Mouse (Mus musculus): ENCODE results near the gene Smyd3.
"Not testable (repeated sequence)": the region's sequence is repeated elsewhere in the genome, so short reads cannot be mapped to it uniquely, and the experiment has no call there.

Smyd3 gene

DNA sequence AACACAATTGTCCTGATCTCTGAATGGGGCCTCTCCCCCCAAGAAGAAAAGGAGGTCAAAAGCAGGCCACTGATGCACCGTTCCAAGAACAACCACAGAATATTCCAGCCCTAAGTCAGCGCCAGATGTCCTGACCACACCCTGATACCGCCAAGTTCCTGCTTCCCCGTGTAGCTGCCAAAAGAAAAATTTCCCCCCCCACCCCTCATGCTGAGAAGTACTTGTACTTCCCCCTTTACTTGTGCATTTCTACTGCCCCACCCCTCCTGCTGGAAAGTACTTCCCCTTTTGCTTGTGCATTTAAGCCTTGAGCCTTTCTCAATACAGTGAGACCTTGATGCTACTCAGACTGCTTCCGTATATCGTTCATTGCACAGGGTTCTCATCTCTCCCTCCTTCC, 227.7 kb downstream of the Smyd3 start:
- DNase-seq (ENCODE audit: low spot score in 2 of 2): not testable (repeated sequence)

DNA sequence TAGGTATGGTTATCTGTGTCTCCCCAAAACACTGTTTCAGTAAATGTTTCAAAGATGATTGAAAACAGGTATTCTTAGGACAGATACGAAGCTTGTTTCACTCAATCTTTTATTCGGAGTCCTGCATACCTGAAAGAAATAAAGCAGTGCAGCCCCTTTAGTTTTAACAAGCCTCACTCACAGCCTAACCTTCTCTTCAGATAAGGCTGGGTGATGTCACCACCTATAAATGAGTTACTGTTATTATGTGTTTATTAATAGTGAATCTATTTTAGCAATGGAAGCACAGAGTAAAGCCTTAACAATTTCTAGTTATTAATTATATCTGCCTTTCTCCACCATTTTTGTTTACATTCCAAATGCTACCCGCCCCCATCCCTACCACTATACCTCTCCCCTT, 228.1 kb downstream of the Smyd3 start:
- no peak for DNase-seq (ENCODE audit: low spot score in 2 of 2)

DNA sequence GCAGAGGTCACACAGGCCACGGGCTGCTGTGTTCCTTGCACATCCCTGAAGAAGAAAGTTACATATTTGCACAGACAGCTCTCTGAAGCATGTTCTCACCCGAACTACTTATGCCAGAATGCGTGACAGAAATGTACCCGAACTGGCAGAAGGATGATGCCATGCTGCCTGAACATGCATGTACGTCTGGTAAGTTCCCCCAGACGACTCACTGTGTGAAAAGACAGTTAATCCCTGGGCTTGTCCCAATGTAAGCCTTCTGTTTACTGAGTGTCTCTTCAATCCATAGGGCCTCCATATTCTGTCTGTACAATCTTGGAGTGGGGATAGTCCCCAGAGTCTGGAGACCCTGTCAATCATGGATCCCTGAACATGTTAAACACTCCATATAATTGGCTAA, 231.1 kb downstream of the Smyd3 start:
- DNase-seq (ENCODE audit: low spot score in 2 of 2): no peak

DNA sequence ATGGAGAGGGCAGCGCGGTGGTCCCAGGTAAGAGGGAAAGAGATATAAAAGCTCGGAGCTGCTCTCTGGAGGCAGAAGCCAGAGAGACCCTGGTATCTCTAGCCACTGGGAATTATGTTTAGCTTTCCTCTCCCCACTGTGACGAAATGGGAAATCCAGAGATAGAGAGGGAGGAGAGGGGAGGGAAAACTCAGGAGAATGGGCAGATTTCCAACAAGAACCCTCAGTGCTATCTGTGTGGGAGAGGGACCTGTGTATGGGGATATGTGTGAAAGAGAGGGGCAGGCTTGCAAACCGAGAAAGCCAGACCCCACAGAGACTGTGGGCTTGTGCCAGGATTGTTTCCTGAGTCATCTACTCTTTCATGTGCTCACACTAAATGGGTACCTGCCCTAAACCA, 235.0 kb downstream of the Smyd3 start:
- DNase-seq (ENCODE audit: low spot score in 2 of 2): no peak

DNA sequence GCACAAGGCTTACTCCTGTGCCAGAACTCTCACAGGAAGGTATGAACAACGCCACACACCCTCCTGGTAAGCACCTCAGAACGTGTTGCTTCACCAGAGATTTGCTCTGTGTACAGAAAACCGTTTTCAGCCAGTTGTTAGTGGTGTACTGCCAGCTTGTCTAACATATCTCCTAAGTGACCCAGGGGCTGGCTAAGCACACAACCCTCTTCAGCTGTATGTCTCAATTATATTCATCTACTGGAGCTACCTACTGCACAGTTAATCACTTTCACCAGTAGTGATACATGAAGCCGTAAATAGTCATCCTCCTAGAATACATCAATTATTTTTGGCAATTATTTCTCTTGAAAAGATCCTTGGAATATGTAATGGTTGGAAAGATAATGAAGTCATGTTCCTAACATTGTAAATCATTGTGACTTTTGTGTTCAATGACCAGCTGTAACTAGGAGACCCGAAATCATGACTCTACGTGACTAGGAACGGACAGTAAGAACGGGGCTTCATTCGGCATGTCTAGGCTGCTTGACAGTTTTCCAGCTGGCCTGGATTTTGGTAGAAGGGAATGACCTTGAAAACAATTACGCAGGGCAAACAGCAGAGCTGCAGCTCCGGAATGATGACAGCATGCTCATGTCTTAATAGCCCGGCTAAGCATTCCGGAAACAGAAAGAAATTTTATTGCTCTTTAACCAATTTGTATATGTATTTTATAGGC, 236.3 kb downstream of the Smyd3 start:
- no peak for DNase-seq (ENCODE audit: low spot score in 2 of 2)

DNA sequence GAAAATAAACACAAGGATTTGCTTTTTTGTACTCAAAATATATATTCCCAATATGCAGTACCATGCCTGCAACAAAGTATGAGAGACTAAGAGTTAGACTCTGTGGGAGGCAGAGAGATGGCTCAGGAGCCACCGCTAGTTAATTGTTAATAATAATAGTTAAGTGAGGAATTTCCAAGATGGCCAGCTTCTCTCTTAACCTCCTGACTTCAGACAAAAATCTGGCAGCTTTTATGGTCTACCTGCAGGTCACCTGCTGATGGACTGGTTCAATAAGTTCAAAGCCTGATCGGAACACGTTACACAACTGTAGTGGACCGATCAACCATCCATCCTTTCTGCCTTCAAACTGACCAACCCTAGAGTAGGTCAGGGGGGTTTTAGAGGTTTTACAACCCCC, 238.7 kb downstream of the Smyd3 start:
- DNase-seq (ENCODE audit: low spot score in 2 of 2): no peak

DNA sequence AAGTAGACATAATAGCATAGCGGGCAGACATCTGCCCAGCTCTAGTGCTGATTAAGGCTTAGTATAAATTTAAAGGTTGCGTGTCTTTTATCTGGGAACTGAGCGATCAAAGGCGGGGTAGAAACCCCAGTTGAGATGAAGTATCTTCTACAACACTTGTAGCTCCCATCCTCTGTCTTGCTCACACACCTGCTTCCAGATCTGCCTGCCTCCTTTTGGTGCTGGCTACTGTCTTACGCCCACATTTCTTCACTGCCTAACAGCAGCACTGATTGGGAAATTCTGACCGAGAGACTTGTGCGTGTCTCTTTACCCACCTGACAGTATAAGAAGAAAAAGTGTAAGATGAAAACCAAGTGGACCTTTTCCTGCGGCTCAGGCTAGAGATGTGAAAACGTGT, 240.5 kb downstream of the Smyd3 start:
- no peak for DNase-seq (ENCODE audit: low spot score in 2 of 2)

DNA sequence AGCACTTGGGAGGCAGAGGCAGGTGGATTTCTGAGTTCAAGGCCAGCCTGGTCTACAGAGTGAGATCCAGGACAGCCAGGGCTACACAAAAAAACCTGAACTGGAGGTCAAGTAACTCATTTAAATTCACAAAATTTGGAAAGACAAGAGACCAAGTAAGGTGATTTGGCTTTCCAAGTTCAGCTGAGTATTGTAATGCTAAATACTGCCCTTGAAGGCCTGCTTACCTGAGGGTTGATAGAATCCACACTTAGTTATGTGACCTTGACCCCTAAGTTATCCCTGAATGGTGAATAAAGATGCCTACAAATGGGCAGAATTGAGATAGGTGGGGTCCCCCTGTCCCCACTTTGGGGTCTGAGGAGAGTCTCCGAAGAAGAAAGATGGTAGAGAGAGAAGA, 241.0 kb downstream of the Smyd3 start:
- no peak for DNase-seq (ENCODE audit: low spot score in 2 of 2)

DNA sequence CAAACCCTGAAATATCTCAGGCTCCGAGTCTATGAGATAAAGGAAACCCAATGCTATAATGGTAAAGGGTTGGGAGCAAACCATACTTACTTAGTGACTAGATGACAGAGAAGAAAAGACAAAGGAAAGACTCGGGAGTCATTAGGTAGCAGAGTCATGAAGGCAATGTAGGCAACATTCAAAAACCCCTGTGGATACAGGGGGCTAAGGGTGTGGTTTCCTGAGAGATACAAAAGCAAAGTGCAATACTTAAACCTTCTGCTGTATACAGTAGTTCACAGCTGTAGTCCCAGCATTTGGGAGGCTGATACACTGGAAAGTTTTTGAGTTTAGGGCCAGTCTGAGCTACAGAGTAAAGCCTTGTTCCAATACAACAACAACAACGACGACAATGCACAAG, 244.9 kb downstream of the Smyd3 start:
- DNase-seq (ENCODE audit: low spot score in 2 of 2): no peak

DNA sequence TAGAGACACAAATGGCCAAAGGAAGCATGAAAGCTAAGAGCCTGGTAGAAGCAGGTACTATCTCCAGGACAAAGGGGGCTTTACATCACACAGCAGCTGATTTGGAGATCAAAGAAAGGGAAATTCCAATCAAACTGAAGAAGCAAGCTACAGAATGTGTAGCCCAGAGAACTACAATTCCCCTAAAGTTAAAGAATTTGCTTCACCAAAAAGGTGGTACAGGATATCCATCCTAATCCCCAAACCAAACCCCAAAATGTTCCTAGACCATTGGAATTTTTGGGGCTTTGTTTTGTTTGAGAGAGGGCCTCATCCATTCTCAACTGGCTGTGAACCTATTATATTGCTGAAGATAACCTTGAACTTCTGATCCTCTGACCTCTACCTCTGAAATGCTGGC, 245.5 kb downstream of the Smyd3 start:
- DNase-seq (ENCODE audit: low spot score in 2 of 2): no peak

DNA sequence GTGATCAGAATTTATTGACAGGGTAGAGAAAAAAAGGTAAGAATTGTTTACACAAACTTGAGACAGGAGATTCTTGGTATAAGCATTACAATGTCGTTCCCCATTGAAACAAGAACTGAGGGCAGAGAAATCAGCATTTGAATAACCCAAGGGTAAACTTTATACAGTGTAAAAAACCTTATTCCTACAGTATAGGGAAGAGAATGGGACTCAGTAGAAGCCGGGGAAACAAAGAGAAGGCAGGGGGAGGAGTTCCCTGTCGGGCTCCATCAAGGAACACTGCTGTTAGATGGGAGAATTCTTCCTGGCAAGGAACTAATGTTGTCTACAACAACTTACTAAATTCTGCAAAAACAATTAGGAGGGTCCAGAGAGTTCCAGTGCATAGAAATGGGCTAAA, 250.9 kb downstream of the Smyd3 start:
- no peak for DNase-seq (ENCODE audit: low spot score in 2 of 2)

DNA sequence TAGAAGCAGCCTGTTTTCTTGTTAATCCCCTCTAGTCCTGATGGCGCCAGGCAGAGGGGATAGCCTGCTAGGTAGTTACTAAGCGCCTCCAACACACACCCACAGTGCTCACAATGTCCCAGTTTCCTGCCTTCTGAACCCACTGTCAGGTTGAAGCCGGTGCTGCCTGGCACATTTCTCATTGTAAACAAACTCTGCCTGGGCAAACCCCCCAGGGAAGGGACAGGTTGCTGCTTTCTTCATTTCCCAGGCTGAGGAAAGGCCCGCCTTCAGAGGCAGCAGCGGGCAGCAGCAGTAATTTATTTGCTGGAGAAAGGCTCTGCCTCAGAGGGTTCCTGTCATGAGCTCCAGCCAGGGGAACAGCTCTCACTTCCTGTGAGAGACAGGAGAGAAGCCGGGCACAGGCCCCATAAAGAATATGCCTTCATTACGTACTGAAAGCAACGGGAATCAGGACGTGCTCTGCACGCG, 256.3 kb downstream of the Smyd3 start:
- DNase-seq (ENCODE audit: low spot score in 2 of 2): peak; percentile 22 to 33

DNA sequence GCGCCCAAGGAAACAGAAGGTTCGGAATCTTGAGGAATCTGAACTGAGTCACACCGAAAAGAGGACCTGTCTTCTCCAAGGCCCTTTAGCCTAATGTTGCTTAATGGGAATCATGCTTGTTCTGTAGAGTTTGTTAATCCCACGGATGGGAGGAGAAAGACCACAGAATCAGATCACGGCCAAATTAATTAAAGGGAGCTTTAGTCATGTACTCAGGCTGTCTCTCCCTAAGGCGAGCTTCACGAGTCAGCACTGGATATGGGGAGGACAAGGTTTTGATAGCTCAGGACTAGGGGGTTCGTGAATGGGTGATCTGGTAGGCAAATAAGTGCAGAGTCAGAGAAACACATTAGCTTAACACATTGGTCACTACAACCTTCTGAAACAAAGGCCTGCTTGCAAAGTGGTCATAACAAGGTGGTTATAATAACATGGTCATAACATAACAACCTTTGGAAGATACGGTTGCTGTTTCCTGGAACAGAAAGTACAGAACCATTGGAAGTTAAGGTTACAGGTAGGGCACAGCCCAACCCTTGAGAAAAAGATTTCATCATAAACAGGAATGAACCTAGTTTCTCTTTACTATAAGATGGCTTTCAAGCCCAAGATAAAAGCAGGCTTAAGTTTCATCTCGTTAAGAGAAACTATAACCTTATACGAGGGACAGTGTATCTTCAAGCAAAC, 261.9 kb downstream of the Smyd3 start:
- DNase-seq (ENCODE audit: low spot score in 2 of 2): no peak

DNA sequence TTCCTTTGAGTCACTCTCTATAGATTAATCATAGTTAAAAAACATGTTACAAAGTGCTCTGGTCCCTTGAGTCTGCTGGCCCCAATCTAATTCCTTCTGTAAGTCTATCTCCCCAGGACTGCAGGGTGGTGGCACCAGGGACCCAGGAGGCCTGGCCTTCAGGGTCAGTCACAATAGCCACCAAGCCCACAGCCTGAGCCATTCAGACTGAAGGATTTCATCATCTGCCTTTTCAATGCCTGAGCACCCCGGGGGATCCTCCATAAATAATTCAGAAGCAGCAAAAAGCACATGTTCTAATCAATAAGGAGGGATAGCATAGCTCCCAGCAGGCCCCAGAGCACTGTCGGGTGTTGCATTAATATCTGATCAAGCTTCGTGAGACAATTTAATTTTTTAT, 263.3 kb downstream of the Smyd3 start:
- no peak for DNase-seq (ENCODE audit: low spot score in 2 of 2)

DNA sequence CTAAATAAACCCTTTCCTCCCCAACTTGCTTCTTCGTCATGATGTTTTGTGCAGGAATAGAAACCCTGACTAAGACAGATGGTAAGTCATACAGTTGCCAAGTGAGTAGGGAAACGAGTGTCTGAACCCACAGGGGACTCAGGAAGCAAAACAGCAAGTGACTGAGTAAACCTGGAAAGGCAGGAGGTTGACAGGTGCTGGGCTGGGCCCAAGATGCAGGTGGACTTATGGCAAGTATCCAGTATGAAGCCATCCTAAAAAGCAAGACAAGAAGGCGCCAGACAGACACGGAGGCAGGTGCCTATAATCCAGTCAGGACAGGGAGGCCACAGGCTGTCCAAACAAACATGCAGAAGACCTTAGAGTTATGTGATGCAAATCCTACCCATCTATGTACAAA, 265.2 kb downstream of the Smyd3 start:
- no peak for DNase-seq (ENCODE audit: low spot score in 2 of 2)

DNA sequence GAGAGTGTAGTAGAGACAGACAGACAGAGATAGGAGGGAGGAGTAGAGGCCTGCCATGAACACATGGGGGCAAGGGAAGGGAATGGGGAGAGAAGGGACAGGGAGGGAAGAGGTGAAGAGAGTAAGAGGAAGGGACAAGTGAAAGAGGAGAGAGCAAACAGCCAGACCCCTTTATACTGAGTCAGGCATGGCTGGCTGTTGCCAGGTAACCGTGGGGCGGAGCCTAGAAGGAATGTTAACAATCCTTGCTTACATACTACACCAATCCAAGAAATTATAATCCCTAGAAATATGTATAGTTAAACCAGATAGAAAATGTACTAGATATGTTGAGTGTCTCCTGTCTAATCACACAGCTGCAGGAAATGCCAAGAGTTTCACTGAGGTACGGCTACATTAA, 267.5 kb downstream of the Smyd3 start:
- no peak for DNase-seq (ENCODE audit: low spot score in 2 of 2)

DNA sequence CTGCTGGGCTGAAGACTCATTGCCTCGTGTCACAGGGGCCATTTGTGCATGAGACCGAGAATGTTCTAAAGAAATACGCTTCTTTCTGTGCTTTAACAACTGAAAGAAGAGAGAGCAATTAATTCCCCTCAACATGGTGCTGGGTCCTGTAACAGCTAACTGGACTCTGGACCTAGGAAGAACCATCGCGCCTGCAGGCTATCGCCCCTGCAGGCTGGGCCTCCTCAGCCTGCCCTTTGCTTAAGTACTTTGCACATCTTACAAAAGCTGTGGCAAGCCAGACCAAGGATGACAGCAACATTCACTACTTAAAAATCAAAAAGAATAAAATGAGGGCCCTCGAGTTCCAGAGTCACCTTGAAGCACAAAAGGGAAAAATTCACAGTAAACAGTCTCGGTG, 274.3 kb downstream of the Smyd3 start:
- DNase-seq (ENCODE audit: low spot score in 2 of 2): no peak

DNA sequence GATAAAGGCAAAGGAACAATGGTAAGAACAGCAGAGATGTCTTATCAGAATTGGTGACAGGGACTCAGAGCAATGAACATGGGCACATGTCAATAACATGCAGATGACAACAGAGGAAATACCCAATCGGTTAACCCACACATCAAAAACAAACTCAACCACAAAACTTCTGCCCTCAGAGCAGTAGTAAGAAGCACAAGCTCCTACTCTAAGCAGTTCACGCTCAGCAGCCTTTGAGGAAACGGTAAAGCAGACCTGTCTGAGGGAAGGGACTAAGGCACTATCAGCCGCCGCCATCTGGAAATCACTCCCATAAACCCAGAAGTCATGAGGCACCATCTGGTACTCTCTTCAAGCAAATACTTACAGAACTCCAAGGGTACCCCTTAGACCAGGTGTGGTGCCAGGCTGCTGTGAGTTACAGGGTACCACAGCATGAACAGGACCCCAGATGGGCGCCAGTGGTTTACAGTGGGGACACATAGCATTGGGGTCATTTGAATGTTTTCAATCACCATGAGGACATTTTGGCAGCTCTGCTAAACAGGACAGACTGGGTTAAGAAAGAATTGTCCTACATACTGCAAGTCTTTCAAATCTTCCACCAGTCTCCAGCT, 277.1 kb downstream of the Smyd3 start:
- DNase-seq (ENCODE audit: low spot score in 2 of 2): no peak

DNA sequence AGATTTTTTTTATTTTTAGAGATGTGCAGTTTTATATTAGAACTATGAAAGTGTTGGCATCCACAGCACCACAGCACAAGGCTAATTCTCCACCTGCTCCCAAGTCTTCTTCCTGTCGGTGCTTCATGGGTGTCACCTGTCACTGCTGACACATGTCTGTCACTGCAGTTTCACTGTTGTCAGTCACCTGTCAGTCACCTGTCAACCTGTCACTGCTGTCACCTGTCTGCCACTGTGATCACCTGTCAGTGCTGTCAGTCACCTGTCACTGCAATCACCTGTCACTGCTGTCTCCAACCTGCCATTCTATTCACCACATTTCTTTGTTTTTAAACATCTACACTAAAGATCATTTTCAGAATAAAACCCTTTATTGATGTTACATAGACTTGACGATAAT, 279.2 kb downstream of the Smyd3 start:
- no peak for DNase-seq (ENCODE audit: low spot score in 2 of 2)

DNA sequence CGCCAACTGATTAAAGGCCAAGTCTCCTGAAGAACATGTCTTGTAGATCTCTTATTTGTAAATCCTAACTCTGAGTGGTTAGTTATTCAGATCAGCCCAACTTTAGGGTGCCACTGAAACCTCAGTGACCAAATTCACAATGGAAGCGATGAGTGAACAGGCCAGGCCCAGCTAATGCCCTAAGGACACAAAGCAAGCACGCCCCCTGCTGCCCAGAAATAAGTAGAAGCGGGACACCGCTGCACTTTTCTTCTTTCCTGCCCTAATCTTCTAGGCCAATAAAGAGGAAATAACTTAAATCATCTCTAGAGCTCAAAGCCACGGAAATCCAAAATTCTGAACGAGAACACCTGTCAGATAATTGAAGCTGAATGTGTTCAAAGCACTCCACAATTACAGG, 279.9 kb downstream of the Smyd3 start:
- no peak for DNase-seq (ENCODE audit: low spot score in 2 of 2)

DNA sequence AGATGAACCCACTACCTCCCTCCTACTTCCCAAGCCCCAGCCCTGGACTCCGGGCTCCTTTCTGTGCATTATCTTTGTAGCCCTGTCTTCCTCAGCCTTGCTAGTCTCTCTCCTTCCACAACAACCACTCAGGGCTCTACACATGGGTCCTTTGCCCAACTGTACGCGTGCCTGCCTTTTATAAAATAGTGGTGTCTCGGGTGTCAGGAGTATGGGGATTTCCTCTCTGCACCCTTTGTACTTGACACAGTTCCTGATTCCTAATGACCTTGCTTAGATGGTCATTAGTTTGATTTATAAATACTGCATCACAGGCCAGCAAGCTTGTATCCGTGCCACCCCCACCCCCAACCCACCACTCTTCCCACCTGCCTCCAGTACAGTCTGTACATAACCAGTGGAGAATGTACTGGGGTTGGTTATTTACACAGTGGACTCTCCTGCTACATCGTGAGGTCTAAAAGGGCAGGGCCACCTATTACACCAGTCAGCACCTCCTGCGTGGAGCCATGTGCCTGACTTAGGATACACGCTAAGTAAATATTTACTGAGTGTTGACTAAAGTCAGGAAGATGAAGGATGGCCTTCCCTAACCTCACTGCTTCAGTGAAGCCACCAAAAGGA, 281.5 kb downstream of the Smyd3 start:
- no peak for DNase-seq (ENCODE audit: low spot score in 2 of 2)

DNA sequence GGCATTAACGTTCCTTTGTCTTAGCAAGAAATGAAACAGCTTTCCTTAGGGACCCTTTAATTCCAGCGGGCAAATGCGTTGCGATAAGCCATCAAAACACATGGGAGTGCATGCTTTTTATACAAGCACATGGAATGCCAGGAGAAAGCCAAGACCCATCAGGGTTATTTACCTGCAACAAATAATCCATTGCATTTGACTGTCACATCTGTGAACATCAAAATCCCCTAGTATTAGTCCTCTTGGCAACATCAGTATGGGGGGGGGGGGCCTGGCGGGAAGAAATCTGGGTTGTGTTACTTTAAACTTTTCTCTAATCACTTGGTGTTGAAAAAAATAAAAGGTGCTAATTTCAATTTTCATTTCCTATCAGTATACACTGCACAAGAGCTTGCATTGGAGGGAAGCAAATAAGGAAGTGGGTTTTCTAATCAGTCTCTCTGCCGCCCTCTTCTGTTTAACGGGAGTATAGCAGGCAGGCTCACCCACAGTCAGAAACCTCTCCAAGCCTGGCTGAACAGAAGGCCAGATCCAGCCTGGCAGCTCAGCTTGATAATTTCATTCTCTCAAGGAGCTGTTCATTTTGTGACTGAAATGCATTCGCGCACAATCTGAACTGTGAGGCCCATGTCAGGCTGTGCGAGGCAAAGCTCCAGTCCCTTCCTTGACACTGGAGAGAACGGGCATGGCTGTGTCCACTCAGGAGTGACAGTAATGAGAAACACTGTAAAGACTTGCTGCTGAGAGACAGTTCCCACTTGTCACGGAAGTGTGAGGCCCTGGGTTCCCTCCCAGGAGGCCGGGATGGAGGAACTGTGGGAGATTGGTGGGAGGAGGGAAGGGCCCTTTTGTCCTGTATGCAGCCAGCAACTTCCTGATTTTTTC, 285.8 kb downstream of the Smyd3 start:
- peak; percentile 75 to 80 for DNase-seq (ENCODE audit: low spot score in 2 of 2)
